Mouse (Mus musculus) C2C12 (cell line): Measurements from ENCODE around the gene Hoxc6. TPM values are rescaled to one million over a fixed set of nuclear protein-coding genes. Genes with fewer than 3 reads are reported as not detected.

ENCODE experiments used
- H3K27me3 ChIP-seq: one replicate; pipeline ENCODE4 v1.6.1; 2011; ENCODE audit not compliant: control insufficient read depth, insufficient read depth, insufficient read length
- H3K36me3 ChIP-seq: one replicate; pipeline ENCODE4 v1.6.1; 2011; ENCODE audit not compliant: control insufficient read depth, insufficient read depth
- H3K4me3 ChIP-seq: one replicate; pipeline ENCODE4 v1.5.1; 2011; ENCODE audit warnings: mild to moderate bottlenecking, control low read depth; ENCODE audit not compliant: poor library complexity, insufficient read depth, severe bottlenecking
- H3K79me2 ChIP-seq: one replicate; pipeline ENCODE4 v1.6.1; 2011; ENCODE audit not compliant: control insufficient read depth, insufficient read depth
- H3K79me3 ChIP-seq: one replicate; pipeline ENCODE4 v1.6.1; 2011; ENCODE audit warnings: low read depth, control low read depth
- H3ac ChIP-seq: one replicate; pipeline ENCODE3; 2011; ENCODE audit warnings: low read depth; ENCODE audit not compliant: control insufficient read depth, insufficient read length
- CEBPB ChIP-seq: IDR thresholded peaks from one replicate; pipeline ENCODE4 v1.6.1; 2011; ENCODE audit warnings: low read depth, mild to moderate bottlenecking, control low read depth, moderate library complexity
- CTCF ChIP-seq: IDR thresholded peaks from one replicate; pipeline ENCODE4 v1.5.1; 2011; ENCODE audit not compliant: control insufficient read depth, insufficient read depth, insufficient read length
- FOSL1 ChIP-seq: IDR thresholded peaks from one replicate; pipeline ENCODE4 v1.8.0; 2011; ENCODE audit warnings: mild to moderate bottlenecking, low read length; ENCODE audit not compliant: poor library complexity, insufficient read depth, severe bottlenecking
- MAX ChIP-seq: IDR thresholded peaks from one replicate; pipeline ENCODE4 v1.6.1; 2011; ENCODE audit warnings: mild to moderate bottlenecking, control low read depth
- MYOD1 ChIP-seq: IDR thresholded peaks from one replicate; pipeline ENCODE4 v1.6.1; 2011; ENCODE audit warnings: low read depth; ENCODE audit not compliant: control insufficient read depth, insufficient read length
- MYOG ChIP-seq: IDR thresholded peaks from one replicate; pipeline ENCODE4 v1.6.1; 2011; ENCODE audit not compliant: control insufficient read depth, insufficient read length; ENCODE audit errors: extremely low read depth
- USF1 ChIP-seq: IDR thresholded peaks from one replicate; pipeline ENCODE4 v1.6.1; 2011; ENCODE audit warnings: low read depth, mild to moderate bottlenecking, control low read depth, moderate library complexity
- polyA plus RNA-seq: library from polyadenylated mRNA; unstranded; fragments of >200 nt; fragmentation: generic; extraction: Trizol; gene quantifications from one replicate; pipeline ENCODE4 v1.2.1, GENCODE M21; 2012; ENCODE audit warnings: missing spikeins

Gene Hoxc6
- polyA plus RNA-seq, 1 experiment, result 10.6 TPM

DNA sequence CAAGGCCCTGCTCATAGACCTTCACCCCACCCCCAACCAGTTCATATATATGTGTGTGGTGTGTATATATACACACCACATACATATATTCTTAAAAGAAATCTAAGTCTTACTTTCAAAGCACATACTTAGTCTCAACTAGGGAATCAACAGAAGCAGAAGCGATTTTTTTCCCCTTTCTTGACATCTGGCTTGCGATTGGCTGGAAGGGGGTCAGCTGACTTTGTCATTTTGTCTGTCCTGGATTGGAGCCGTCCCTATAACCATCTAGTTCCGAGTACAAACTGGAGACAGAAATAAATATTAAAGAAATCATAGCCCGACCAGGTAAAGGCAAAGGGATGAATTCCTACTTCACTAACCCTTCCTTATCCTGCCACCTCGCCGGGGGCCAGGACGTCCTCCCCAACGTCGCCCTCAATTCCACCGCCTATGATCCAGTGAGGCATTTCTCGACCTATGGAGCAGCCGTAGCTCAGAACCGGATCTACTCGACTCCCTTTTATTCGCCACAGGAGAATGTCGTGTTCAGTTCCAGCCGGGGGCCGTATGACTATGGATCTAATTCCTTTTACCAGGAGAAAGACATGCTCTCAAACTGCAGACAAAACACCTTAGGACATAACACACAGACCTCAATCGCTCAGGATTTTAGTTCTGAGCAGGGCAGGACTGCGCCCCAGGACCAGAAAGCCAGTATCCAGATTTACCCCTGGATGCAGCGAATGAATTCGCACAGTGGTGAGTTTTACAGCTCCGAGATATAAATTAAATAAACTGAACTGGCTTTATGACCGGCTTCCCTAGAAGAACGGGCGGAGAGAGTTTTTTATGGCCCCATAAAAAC lies 11.4 kb downstream of the Hoxc6 start:
- H3K27me3 ChIP-seq, result no peaks in the 10 kb centered on the region
- no peak overlapping the region for H3ac ChIP-seq
- TF ChIP-seq FOSL1 (no peak), MYOD1 (no peak), MYOG (no peak), USF1 (peak; percentile 43)
- H3K79me2 ChIP-seq, result peaks cover 59% of the 10 kb centered on the region
- peaks cover 29% of the 10 kb centered on the region for H3K79me3 ChIP-seq
- H3K36me3 ChIP-seq, result peaks cover 17% of the 10 kb centered on the region
- no peak overlapping the region for H3K4me3 ChIP-seq

DNA sequence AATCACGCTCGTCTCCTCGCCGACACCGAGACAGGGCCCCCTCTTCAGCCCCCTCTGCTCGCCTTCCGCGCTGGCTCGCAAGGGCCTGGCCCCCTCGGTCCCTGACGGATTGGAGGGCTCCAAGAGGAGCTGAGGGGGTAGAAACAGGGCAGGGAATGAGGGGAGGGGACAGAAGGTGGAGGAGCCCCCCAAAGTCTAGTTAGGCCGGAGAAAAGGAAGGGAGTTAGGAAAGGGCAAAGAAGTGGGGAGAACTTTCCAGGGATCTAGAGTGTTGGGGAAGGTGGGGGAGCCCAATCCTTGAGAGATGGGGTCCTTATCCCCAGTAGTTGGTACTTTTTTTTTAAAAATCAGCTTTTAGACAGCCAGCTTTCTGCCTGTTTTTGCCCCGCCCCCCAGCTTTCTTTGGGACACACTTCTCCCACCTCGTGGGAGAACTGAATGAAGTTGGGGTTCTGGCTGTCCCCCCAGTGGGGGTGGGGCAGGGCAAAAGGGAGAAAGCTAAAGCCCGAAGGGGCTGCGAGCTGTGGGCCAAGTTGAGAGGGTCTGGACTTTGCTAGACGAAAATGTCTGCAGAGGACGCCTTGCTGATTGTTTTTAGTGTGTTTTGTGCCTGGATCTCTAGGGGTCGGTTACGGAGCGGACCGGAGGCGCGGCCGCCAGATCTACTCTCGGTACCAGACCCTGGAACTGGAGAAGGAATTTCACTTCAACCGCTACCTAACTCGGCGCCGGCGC lies 12.2 kb downstream of the Hoxc6 start:
- Histone ChIP-seq H3K36me3 (peaks cover 17% of the 10 kb centered on the region), H3K79me3 (peaks cover 22% of the 10 kb centered on the region), H3K27me3 (no peaks in the 10 kb centered on the region), H3K4me3 (no peak overlapping the region), H3K79me2 (peaks cover 51% of the 10 kb centered on the region), H3ac (no peak overlapping the region)
- TF ChIP-seq USF1 (no peak), MAX (no peak), CTCF (no peak), CEBPB (no peak), MYOG (no peak), FOSL1 (no peak), MYOD1 (no peak)

DNA sequence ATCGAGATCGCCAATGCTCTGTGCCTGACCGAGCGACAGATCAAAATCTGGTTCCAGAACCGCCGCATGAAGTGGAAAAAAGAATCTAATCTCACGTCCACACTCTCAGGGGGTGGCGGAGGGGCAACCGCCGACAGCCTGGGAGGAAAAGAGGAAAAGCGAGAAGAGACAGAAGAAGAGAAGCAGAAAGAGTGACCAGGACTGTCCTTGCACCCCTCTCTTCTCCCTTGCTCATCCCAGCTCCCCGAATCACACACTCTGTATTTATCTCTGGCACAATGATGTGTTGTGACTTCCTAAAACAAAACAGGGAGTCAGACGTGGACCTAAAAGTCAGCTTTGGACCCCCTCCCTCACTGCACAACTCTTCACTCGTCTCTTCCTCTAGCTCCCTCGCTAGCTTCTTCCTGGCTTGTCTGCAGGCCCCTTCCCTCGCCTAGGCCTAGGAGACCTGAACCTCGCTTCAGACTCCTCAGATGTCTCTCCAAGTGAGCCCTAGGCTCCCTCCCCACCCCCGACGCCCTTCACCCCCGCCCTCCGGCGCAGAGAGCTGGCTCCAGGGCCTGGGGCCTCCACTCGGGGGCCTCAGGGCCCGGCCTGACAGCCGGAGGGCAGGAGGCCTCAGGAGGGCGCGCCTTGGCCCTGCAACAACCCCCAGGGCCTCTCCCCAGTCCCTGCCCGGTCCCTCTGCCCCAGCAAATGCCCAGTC lies 12.9 kb downstream of the Hoxc6 start:
- H3K36me3 ChIP-seq, result peaks cover 17% of the 10 kb centered on the region
- H3ac ChIP-seq, result no peak overlapping the region
- peaks cover 21% of the 10 kb centered on the region for H3K79me3 ChIP-seq
- no peak for TF ChIP-seq MYOG
- TF ChIP-seq MAX, result no peak
- no peak for TF ChIP-seq MYOD1
- no peak for TF ChIP-seq FOSL1
- no peak for TF ChIP-seq CTCF
- no peak for TF ChIP-seq CEBPB
- no peak for TF ChIP-seq USF1
- H3K79me2 ChIP-seq, result peaks cover 44% of the 10 kb centered on the region
- no peaks in the 10 kb centered on the region for H3K27me3 ChIP-seq
- H3K4me3 ChIP-seq, result no peak overlapping the region

DNA sequence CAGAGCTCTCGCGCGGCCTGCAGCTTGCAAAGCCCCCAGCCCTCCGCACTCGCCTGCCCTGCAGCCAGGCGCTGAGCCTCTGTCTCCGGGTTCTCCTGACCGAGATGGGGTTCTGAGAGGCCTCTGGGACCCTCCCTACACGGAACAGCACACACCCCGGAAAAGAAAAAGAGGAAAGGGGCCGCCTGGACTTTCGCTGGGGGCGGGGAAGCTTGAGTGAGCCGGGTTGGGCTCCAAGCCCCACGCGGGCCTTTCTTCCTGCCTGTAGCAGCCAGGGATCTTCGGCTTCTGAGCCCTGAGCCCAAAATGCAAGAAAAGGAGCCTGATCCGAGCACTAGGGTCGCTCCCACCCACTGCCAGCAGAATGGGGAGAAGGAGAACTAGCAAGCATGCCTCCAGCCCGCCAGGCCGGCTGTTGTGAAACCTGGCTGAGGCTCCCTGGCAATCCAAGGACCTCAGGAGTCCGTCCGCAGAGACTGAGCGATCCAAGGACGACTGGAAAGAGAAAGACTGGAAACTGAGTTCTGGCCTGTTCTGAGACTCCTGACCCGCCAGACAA lies 13.9 kb downstream of the Hoxc6 start:
- TF ChIP-seq CEBPB (no peak), CTCF (no peak)
- Histone ChIP-seq H3ac (no peak overlapping the region), H3K4me3 (no peak overlapping the region), H3K36me3 (peaks cover 17% of the 10 kb centered on the region), H3K79me3 (peaks cover 15% of the 10 kb centered on the region), H3K79me2 (peaks cover 33% of the 10 kb centered on the region), H3K27me3 (no peaks in the 10 kb centered on the region)

DNA sequence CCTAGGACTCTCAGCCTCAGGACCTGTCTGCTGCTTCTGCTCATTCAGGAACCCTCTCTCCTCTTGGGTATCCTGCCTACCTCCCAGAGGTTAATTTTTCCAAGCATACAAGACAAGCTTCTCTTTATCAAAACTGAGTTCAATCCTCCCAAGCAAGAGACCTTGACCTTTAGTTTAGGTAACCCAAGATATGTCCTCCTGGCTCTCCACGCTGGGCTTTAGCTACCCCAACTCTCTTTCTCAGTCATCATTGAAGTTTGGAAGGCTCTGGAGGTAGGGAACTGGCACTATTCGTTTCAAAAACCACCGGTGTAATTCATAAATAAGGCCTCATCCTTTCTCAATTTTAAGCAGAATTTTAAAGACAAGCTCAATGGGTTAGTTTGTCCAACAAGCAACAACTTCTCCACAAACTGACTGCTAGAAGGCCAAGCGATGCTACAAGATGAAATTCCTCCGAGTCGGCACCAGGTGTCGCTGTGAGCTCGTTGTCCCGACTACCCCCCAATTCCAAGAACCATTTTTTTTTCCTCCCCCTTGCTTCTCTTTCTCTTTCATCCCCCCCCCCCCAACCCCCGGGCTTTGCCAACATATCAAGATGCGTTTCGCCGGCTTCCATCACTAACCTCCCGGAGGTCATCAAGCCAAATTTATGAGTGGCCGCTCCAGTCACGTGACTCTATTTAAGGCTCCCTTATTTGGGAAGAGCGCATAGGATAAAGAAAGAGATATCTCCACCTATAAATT lies 15.4 kb downstream of the Hoxc6 start:
- Histone ChIP-seq H3K79me2 (peaks cover 19% of the 10 kb centered on the region), H3K4me3 (no peak overlapping the region), H3K27me3 (no peaks in the 10 kb centered on the region), H3K36me3 (peaks cover 17% of the 10 kb centered on the region), H3K79me3 (peaks cover 5% of the 10 kb centered on the region), H3ac (no peak overlapping the region)
- TF ChIP-seq CEBPB, result no peak
- peak; percentile 61 for TF ChIP-seq CTCF
- peak; percentile 73 for TF ChIP-seq USF1
- no peak for TF ChIP-seq MYOD1
